Mouse (Mus musculus): ENCODE measurements around the gene Matn4. TPM values are rescaled to one million over a fixed set of nuclear protein-coding genes. Genes with fewer than 3 reads are reported as not detected.

Gene Matn4
- polyA plus RNA-seq, 1 experiment = 1.4 TPM

DNA sequence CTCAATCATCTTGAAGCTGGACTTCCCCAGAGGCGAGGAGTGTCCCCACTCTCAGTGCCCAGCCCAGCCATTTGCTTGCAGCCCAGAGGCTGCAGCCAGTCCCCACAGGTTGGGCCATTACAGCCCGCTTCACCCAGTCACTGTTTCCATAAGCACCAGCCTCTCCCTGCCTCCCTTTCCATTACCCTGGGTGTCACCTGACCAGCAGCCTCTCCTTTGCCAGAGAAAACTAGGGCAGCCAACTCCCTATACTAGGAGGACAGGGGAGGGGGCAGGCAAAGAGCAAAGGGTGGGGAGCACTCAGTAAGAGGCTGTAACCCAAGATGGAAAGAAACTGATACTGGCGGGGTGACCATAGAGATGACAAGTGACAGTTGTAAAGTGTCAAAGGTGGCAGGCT, 32.0 kb upstream of the Matn4 start:
- TF ChIP-seq POLR2A (IDR thresholded peaks at IDR 0.05; ENCODE audit: low read depth, low read length) (no peak), CTCF (conservative IDR thresholded peaks at IDR 0.05; ENCODE audit: insufficient read depth, insufficient read length, low read depth, low read length) (no peak)
- Histone ChIP-seq H3K36me3 (ENCODE audit: control insufficient read depth, insufficient read depth, low read length) (no peaks in the 10 kb centered on the region; the same call in 1 of the 2 replicates), H3K4me3 (ENCODE audit: insufficient read depth, low read depth, low read length) (peak overlapping the region; percentile 24; the same call in 1 of the 2 replicates), H3K4me1 (ENCODE audit: control insufficient read depth, insufficient read depth, low read length) (peaks cover 52% of the 10 kb centered on the region), H3K27me3 (replicated peaks; ENCODE audit: control insufficient read depth, insufficient read depth, low read length) (no peaks in the 10 kb centered on the region), H3K27ac (ENCODE audit: insufficient read depth, low read depth, low read length) (peak overlapping the region; percentile 98)
- WGBS = 30% methylated on average over 3 of the region's 3 CpGs
- DNase-seq = peak; percentile 90

DNA sequence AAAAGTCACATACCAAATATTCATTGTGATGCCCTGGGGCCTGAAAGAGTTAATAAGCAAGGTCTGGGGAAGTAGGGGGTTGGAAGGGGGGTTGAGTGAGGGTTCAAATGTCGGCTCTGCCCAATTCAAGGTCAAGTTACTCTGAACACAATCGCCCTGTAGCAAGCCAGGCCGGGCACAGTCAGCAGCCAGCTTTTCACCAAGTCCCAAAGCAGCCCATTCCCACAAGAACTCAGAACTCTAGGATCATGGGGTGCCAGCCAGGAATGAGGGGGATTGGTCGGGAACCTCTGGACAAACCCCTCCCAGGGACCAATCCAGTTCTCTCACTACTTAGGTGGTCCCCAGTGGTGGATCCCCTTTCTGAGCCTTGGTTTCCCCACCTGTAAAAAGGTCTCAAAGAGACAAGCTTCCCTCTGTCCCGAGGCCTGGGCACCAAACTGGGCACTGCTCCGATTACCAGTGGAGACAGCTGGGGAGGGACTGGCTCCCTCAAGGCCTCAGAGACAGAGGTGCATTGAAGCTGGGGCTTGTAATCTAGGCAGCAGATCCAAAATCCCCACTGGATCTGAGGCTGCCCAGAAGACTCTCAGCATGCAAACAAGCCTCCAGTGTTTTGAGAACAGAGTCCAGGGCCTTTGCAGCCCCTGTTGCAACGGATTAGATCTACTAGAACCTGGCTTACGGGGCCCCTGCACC, 31.4 kb upstream of the Matn4 start:
- Histone ChIP-seq H3K4me3 (ENCODE audit: insufficient read depth, low read depth, low read length) (peak overlapping the region; percentile 24; the same call in 1 of the 2 replicates), H3K27ac (ENCODE audit: insufficient read depth, low read depth, low read length) (peak overlapping the region; percentile 98), H3K27me3 (replicated peaks; ENCODE audit: control insufficient read depth, insufficient read depth, low read length) (no peaks in the 10 kb centered on the region), H3K36me3 (ENCODE audit: control insufficient read depth, insufficient read depth, low read length) (no peaks in the 10 kb centered on the region; the same call in 1 of the 2 replicates), H3K4me1 (ENCODE audit: control insufficient read depth, insufficient read depth, low read length) (peaks cover 54% of the 10 kb centered on the region)
- no peak for TF ChIP-seq POLR2A (IDR thresholded peaks at IDR 0.05; ENCODE audit: low read depth, low read length)
- TF ChIP-seq CTCF (conservative IDR thresholded peaks at IDR 0.05; ENCODE audit: insufficient read depth, insufficient read length, low read depth, low read length) = no peak
- DNase-seq = peak; percentile 58
- 14% methylated on average over 8 of the region's 8 CpGs for WGBS

DNA sequence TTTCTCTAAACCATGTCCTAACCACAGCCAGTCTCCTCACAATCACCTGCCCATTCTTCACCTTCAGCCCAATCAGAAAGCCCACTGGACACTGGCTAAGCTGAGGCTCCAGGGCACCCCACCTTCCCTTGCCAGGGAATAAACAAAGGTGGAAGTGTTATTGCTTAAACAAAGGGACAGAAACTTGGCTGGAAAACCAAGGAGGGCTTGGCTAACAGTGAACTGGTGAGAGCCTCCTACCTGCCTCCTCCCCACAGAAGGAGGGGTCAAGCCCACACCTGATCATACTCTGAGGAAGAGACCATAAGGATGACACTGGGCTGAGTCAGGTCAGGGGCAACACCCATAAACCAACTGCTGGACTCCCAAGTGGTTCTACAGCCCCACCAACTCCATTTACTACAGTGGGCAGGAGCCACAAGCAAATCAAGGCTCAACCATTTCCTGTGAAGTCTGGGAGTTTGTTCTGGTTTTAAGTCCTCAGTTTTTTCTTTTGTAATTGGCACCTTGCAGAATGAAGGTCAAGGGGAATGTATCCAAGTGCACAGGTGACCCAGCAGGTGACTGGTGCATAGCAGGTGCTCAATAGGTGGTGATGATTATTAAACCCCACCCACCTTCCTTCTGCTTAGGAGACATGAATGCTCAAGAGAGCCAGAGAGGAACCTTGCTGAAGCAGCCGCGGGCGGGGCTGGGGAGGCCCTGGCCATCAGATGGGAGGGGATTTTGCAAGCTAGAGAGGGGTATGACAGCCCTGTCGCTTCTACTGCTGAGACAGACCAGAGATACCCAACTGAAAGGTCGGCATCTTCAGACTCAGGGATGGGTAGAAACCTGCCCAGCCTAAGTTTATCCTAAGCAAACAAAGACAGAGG, 30.5 kb upstream of the Matn4 start:
- 10% methylated on average over 5 of the region's 5 CpGs for WGBS
- DNase-seq = peak; percentile 81
- H3K4me1 ChIP-seq (ENCODE audit: control insufficient read depth, insufficient read depth, low read length) = peaks cover 57% of the 10 kb centered on the region
- H3K36me3 ChIP-seq (ENCODE audit: control insufficient read depth, insufficient read depth, low read length) = peaks cover under 1% of the 10 kb centered on the region; the same call in 1 of the 2 replicates
- no peak overlapping the region; the same call in 1 of the 2 replicates for H3K4me3 ChIP-seq (ENCODE audit: insufficient read depth, low read depth, low read length)
- no peaks in the 10 kb centered on the region for H3K27me3 ChIP-seq (replicated peaks; ENCODE audit: control insufficient read depth, insufficient read depth, low read length)
- TF ChIP-seq POLR2A (IDR thresholded peaks at IDR 0.05; ENCODE audit: low read depth, low read length) = no peak
- H3K27ac ChIP-seq (ENCODE audit: insufficient read depth, low read depth, low read length) = peak overlapping the region; percentile 98

DNA sequence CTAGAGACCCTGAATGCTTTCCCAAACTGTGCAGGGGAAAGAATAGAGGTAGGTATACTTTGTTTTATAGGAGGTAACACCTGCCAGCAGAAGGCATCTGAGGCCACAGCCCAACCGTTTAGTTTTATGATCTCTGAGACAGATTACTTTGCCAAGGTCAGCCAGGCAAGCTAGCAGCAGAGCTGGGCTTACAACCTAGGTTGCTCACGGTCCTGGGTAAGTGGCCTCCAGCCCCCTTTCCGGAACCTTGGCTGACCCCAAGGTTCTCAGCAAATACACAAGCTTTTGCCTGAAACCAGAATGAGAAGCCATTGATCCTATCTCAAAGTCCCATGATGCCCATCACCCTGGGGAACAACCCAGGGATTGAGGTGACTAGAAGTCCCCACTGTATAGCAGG, 29.7 kb upstream of the Matn4 start:
- Histone ChIP-seq H3K27ac (ENCODE audit: insufficient read depth, low read depth, low read length) (peak overlapping the region; percentile 98), H3K4me3 (ENCODE audit: insufficient read depth, low read depth, low read length) (no peak overlapping the region; the same call in 1 of the 2 replicates), H3K4me1 (ENCODE audit: control insufficient read depth, insufficient read depth, low read length) (peaks cover 58% of the 10 kb centered on the region), H3K27me3 (replicated peaks; ENCODE audit: control insufficient read depth, insufficient read depth, low read length) (no peaks in the 10 kb centered on the region), H3K36me3 (ENCODE audit: control insufficient read depth, insufficient read depth, low read length) (peaks cover 2% of the 10 kb centered on the region; the same call in 1 of the 2 replicates)
- no peak for TF ChIP-seq POLR2A (IDR thresholded peaks at IDR 0.05; ENCODE audit: low read depth, low read length)
- TF ChIP-seq CTCF (conservative IDR thresholded peaks at IDR 0.05; ENCODE audit: insufficient read depth, insufficient read length, low read depth, low read length) = no peak
- DNase-seq = peak; percentile 67
- WGBS = 16% methylated on average over 3 of the region's 3 CpGs

DNA sequence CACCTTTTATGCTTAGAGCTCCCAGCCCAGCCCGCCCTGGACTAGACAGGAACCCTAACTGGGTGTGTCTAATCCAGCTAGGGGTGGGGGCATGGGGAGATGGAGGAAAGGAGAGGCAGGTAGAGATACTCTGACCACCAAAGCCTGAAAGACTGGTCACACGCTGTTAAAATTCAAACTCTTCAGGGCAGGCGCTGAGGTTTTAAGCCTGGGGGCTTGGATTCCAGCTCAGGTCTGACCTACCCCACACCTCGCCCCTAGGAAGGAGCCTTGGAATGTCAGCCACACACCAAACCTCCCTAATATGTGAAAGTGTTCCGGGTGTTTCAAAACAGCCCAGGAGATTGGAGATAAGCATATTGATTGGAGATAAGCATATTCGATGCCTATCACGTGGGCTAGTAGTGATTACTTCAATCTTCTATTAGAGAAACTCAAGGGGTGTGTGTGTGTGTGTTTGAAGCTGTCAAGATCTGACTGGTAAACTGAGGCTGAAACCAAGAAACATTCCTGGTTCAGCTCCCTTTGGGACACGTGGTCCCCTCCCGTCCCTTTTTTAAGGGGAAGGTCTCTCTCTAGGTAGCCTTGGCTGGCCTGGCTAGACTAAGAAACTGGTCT, 28.4 kb upstream of the Matn4 start:
- H3K4me1 ChIP-seq (ENCODE audit: control insufficient read depth, insufficient read depth, low read length) = peaks cover 56% of the 10 kb centered on the region
- H3K27ac ChIP-seq (ENCODE audit: insufficient read depth, low read depth, low read length) = peak overlapping the region; percentile 98
- H3K4me3 ChIP-seq (ENCODE audit: insufficient read depth, low read depth, low read length) = peak overlapping the region; percentile 14; the same call in 1 of the 2 replicates
- 37% methylated on average over 9 of the region's 9 CpGs for WGBS
- TF ChIP-seq POLR2A (IDR thresholded peaks at IDR 0.05; ENCODE audit: low read depth, low read length) (no peak), CTCF (conservative IDR thresholded peaks at IDR 0.05; ENCODE audit: insufficient read depth, insufficient read length, low read depth, low read length) (no peak)
- H3K36me3 ChIP-seq (ENCODE audit: control insufficient read depth, insufficient read depth, low read length) = peaks cover 7% of the 10 kb centered on the region; the same call in 1 of the 2 replicates
- H3K27me3 ChIP-seq (replicated peaks; ENCODE audit: control insufficient read depth, insufficient read depth, low read length) = no peaks in the 10 kb centered on the region
- DNase-seq = no peak

DNA sequence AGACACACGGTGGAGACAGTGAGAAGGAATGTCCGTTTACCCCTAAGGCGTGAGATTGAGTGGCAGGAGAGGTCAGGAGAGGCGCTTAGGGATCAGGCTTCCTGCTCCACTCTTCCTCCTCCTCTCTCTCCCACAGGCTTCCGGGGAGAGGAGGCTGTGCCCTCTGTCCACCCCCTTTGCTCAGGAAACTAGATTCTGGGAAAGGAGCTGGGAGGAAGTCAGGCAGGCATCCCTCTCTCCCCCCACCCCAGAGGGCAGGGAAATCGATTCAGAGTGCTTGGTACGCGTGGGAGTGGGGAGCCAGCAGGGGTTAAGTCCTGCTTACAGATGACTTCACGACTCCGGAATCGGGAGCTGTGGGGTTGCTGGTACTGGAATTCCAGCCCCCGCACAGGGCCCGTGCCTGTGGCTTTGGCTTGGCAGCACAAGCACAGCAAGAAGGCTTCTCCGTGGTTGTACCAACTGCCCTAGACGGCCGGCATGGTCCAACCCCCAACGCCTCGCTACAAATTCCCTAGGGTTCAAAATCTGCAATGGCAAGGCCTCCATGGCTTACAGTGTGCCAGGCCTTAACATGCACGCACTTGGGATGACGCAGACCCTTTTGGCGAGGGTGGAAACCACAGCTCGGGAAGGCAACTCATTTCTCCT, 27.7 kb upstream of the Matn4 start:
- Histone ChIP-seq H3K36me3 (ENCODE audit: control insufficient read depth, insufficient read depth, low read length) (peaks cover 10% of the 10 kb centered on the region), H3K4me1 (ENCODE audit: control insufficient read depth, insufficient read depth, low read length) (peaks cover 54% of the 10 kb centered on the region), H3K27ac (ENCODE audit: insufficient read depth, low read depth, low read length) (peak overlapping the region; percentile 98), H3K27me3 (replicated peaks; ENCODE audit: control insufficient read depth, insufficient read depth, low read length) (no peaks in the 10 kb centered on the region), H3K4me3 (ENCODE audit: insufficient read depth, low read depth, low read length) (peak overlapping the region; percentile 18)
- 10% methylated on average over 22 of the region's 22 CpGs for WGBS
- TF ChIP-seq POLR2A (IDR thresholded peaks at IDR 0.05; ENCODE audit: low read depth, low read length) (no peak), CTCF (conservative IDR thresholded peaks at IDR 0.05; ENCODE audit: insufficient read depth, insufficient read length, low read depth, low read length) (no peak)
- DNase-seq = peak; percentile 78

Data from kidney, adult 2 months (tissue).